Mouse (Mus musculus): Measurements from ENCODE around the gene Actr3. TPM values are rescaled to one million over a fixed set of nuclear protein-coding genes. Genes with fewer than 3 reads are reported as not detected.

The Actr3 gene
- polyA plus RNA-seq, 1 experiment from 2014 or later = 274 TPM

GRCm38 (mm10) chr1:125441679-125442078 is 6.2 kb upstream of the Actr3 start:
- Histone ChIP-seq H3K9me3 (ENCODE audit: control insufficient read depth, low read length) (no peaks in the 10 kb centered on the region), H3K9ac (replicated peaks; ENCODE audit: low read length) (no peak overlapping the region), H3K27me3 (ENCODE audit: control insufficient read depth, insufficient read depth, low read length) (no peaks in the 10 kb centered on the region), H3K36me3 (ENCODE audit: control insufficient read depth, insufficient read depth, low read length) (no peaks in the 10 kb centered on the region), H3K4me3 (replicated peaks; ENCODE audit: low read depth, low read length) (no peak overlapping the region), H3K27ac (replicated peaks; ENCODE audit: low read depth, low read length) (no peak overlapping the region), H3K4me1 (ENCODE audit: control insufficient read depth, insufficient read depth, low read length) (no peaks in the 10 kb centered on the region), H3K4me2 (ENCODE audit: low read length) (no peak overlapping the region)
- DNase-seq (no peak), ATAC-seq (ENCODE audit: low FRiP score, low TSS enrichment) (no peak)
- 89% methylated on average over 7 of the region's 7 CpGs for WGBS

GRCm38 (mm10) chr1:125441251-125441650 is 5.7 kb upstream of the Actr3 start:
- Histone ChIP-seq H3K4me2 (ENCODE audit: low read length) (no peak overlapping the region), H3K27me3 (ENCODE audit: control insufficient read depth, insufficient read depth, low read length) (no peaks in the 10 kb centered on the region), H3K4me1 (ENCODE audit: control insufficient read depth, insufficient read depth, low read length) (no peaks in the 10 kb centered on the region), H3K27ac (replicated peaks; ENCODE audit: low read depth, low read length) (no peak overlapping the region), H3K4me3 (replicated peaks; ENCODE audit: low read depth, low read length) (no peak overlapping the region), H3K9me3 (ENCODE audit: control insufficient read depth, low read length) (no peaks in the 10 kb centered on the region), H3K9ac (replicated peaks; ENCODE audit: low read length) (no peak overlapping the region), H3K36me3 (ENCODE audit: control insufficient read depth, insufficient read depth, low read length) (no peaks in the 10 kb centered on the region)
- DNase-seq = no peak
- no peak for ATAC-seq (ENCODE audit: low FRiP score, low TSS enrichment)
- WGBS = 86% methylated on average over 6 of the region's 6 CpGs

- ATAC-seq (ENCODE audit: low FRiP score, low TSS enrichment) = no peak
- Histone ChIP-seq H3K9me3 (ENCODE audit: control insufficient read depth, low read length) (no peaks in the 10 kb centered on the region), H3K4me1 (ENCODE audit: control insufficient read depth, insufficient read depth, low read length) (no peaks in the 10 kb centered on the region), H3K36me3 (ENCODE audit: control insufficient read depth, insufficient read depth, low read length) (no peaks in the 10 kb centered on the region), H3K27ac (replicated peaks; ENCODE audit: low read depth, low read length) (no peak overlapping the region), H3K4me2 (ENCODE audit: low read length) (no peak overlapping the region), H3K9ac (replicated peaks; ENCODE audit: low read length) (no peak overlapping the region), H3K27me3 (ENCODE audit: control insufficient read depth, insufficient read depth, low read length) (no peaks in the 10 kb centered on the region), H3K4me3 (replicated peaks; ENCODE audit: low read depth, low read length) (no peak overlapping the region)
- no peak for DNase-seq
- 90% methylated on average over 3 of the region's 3 CpGs for WGBS
These were observed 4.0 kb upstream of the Actr3 start for GRCm38 (mm10) chr1:125439556-125439955.

- WGBS = 77% methylated on average over 2 of the region's 2 CpGs
- Histone ChIP-seq H3K27me3 (ENCODE audit: control insufficient read depth, insufficient read depth, low read length) (no peaks in the 10 kb centered on the region), H3K9ac (replicated peaks; ENCODE audit: low read length) (no peak overlapping the region), H3K36me3 (ENCODE audit: control insufficient read depth, insufficient read depth, low read length) (no peaks in the 10 kb centered on the region), H3K27ac (replicated peaks; ENCODE audit: low read depth, low read length) (no peak overlapping the region), H3K4me3 (replicated peaks; ENCODE audit: low read depth, low read length) (no peak overlapping the region), H3K4me1 (ENCODE audit: control insufficient read depth, insufficient read depth, low read length) (peaks cover 3% of the 10 kb centered on the region), H3K4me2 (ENCODE audit: low read length) (no peak overlapping the region), H3K9me3 (ENCODE audit: control insufficient read depth, low read length) (no peaks in the 10 kb centered on the region)
- no peak for ATAC-seq (ENCODE audit: low FRiP score, low TSS enrichment)
- no peak for DNase-seq
These were observed 3.3 kb upstream of the Actr3 start for GRCm38 (mm10) chr1:125438826-125439225.

- H3K27me3 ChIP-seq (ENCODE audit: control insufficient read depth, insufficient read depth, low read length) = no peaks in the 10 kb centered on the region
- H3K4me3 ChIP-seq (replicated peaks; ENCODE audit: low read depth, low read length) = no peak overlapping the region
- no peaks in the 10 kb centered on the region for H3K36me3 ChIP-seq (ENCODE audit: control insufficient read depth, insufficient read depth, low read length)
- H3K27ac ChIP-seq (replicated peaks; ENCODE audit: low read depth, low read length) = no peak overlapping the region
- ATAC-seq (ENCODE audit: low FRiP score, low TSS enrichment) = no peak
- H3K4me2 ChIP-seq (ENCODE audit: low read length) = no peak overlapping the region
- no peak overlapping the region for H3K9ac ChIP-seq (replicated peaks; ENCODE audit: low read length)
- 74% methylated on average over 3 of the region's 3 CpGs for WGBS
- H3K4me1 ChIP-seq (ENCODE audit: control insufficient read depth, insufficient read depth, low read length) = peaks cover 12% of the 10 kb centered on the region
- H3K9me3 ChIP-seq (ENCODE audit: control insufficient read depth, low read length) = no peaks in the 10 kb centered on the region
- no peak for DNase-seq
These were observed 2.4 kb upstream of the Actr3 start for GRCm38 (mm10) chr1:125437927-125438326.

- 83% methylated on average over 2 of the region's 2 CpGs for WGBS
- H3K36me3 ChIP-seq (ENCODE audit: control insufficient read depth, insufficient read depth, low read length) = no peaks in the 10 kb centered on the region
- no peak for DNase-seq
- H3K4me3 ChIP-seq (replicated peaks; ENCODE audit: low read depth, low read length) = no peak overlapping the region
- no peaks in the 10 kb centered on the region for H3K27me3 ChIP-seq (ENCODE audit: control insufficient read depth, insufficient read depth, low read length)
- no peak overlapping the region for H3K9ac ChIP-seq (replicated peaks; ENCODE audit: low read length)
- H3K9me3 ChIP-seq (ENCODE audit: control insufficient read depth, low read length) = no peaks in the 10 kb centered on the region
- H3K27ac ChIP-seq (replicated peaks; ENCODE audit: low read depth, low read length) = no peak overlapping the region
- H3K4me1 ChIP-seq (ENCODE audit: control insufficient read depth, insufficient read depth, low read length) = peaks cover 18% of the 10 kb centered on the region
- no peak for ATAC-seq (ENCODE audit: low FRiP score, low TSS enrichment)
- H3K4me2 ChIP-seq (ENCODE audit: low read length) = no peak overlapping the region
These were observed 1.6 kb upstream of the Actr3 start for GRCm38 (mm10) chr1:125437161-125437560.

- ATAC-seq (ENCODE audit: low FRiP score, low TSS enrichment) (no peak; the same call in 1 of the 2 replicates), DNase-seq (no peak)
- peak overlapping the region; percentile 95 for H3K27ac ChIP-seq (replicated peaks; ENCODE audit: low read depth, low read length)
- H3K4me2 ChIP-seq (ENCODE audit: low read length) = peak overlapping the region; percentile 69
- no peaks in the 10 kb centered on the region for H3K9me3 ChIP-seq (ENCODE audit: control insufficient read depth, low read length)
- peak overlapping the region; percentile 88 for H3K9ac ChIP-seq (replicated peaks; ENCODE audit: low read length)
- peak overlapping the region; percentile 79 for H3K4me3 ChIP-seq (replicated peaks; ENCODE audit: low read depth, low read length)
- 0% methylated on average over 19 of the region's 23 CpGs for WGBS
- no peaks in the 10 kb centered on the region for H3K27me3 ChIP-seq (ENCODE audit: control insufficient read depth, insufficient read depth, low read length)
- no peaks in the 10 kb centered on the region for H3K36me3 ChIP-seq (ENCODE audit: control insufficient read depth, insufficient read depth, low read length)
- peaks cover 23% of the 10 kb centered on the region for H3K4me1 ChIP-seq (ENCODE audit: control insufficient read depth, insufficient read depth, low read length)
These were observed 534 bp downstream of the Actr3 start for GRCm38 (mm10) chr1:125435018-125435368.

GRCm38 (mm10) chr1:125434485-125435001 is 984 bp downstream of the Actr3 start:
- ATAC-seq (ENCODE audit: low FRiP score, low TSS enrichment) = no peak
- peak; percentile 62 for DNase-seq
- no peaks in the 10 kb centered on the region for H3K9me3 ChIP-seq (ENCODE audit: control insufficient read depth, low read length)
- no peaks in the 10 kb centered on the region for H3K36me3 ChIP-seq (ENCODE audit: control insufficient read depth, insufficient read depth, low read length)
- H3K27ac ChIP-seq (replicated peaks; ENCODE audit: low read depth, low read length) = peak overlapping the region; percentile 95
- H3K27me3 ChIP-seq (ENCODE audit: control insufficient read depth, insufficient read depth, low read length) = no peaks in the 10 kb centered on the region
- H3K4me3 ChIP-seq (replicated peaks; ENCODE audit: low read depth, low read length) = peak overlapping the region; percentile 79
- H3K4me2 ChIP-seq (ENCODE audit: low read length) = peak overlapping the region; percentile 69
- under 1% methylated on average over 25 of the region's 25 CpGs for WGBS
- H3K9ac ChIP-seq (replicated peaks; ENCODE audit: low read length) = peak overlapping the region; percentile 88
- H3K4me1 ChIP-seq (ENCODE audit: control insufficient read depth, insufficient read depth, low read length) = peaks cover 23% of the 10 kb centered on the region

- no peak for DNase-seq
- no peaks in the 10 kb centered on the region for H3K9me3 ChIP-seq (ENCODE audit: control insufficient read depth, low read length)
- ATAC-seq (ENCODE audit: low FRiP score, low TSS enrichment) = no peak
- H3K4me1 ChIP-seq (ENCODE audit: control insufficient read depth, insufficient read depth, low read length) = peaks cover 26% of the 10 kb centered on the region
- H3K4me3 ChIP-seq (replicated peaks; ENCODE audit: low read depth, low read length) = no peak overlapping the region
- WGBS = 84% methylated on average over 4 of the region's 4 CpGs
- no peaks in the 10 kb centered on the region for H3K36me3 ChIP-seq (ENCODE audit: control insufficient read depth, insufficient read depth, low read length)
- H3K27ac ChIP-seq (replicated peaks; ENCODE audit: low read depth, low read length) = no peak overlapping the region
- H3K4me2 ChIP-seq (ENCODE audit: low read length) = no peak overlapping the region
- no peaks in the 10 kb centered on the region for H3K27me3 ChIP-seq (ENCODE audit: control insufficient read depth, insufficient read depth, low read length)
- H3K9ac ChIP-seq (replicated peaks; ENCODE audit: low read length) = no peak overlapping the region
These were observed 4.2 kb downstream of the Actr3 start for GRCm38 (mm10) chr1:125431286-125431685.

Measured in midbrain, embryonic 14.5 days (tissue).